Mouse (Mus musculus) small intestine, adult 2 months (tissue): ENCODE measurements around the gene Etnk2.

ENCODE experiments used
- CTCF ChIP-seq: fragments of 200-500 bp; IDR thresholded peaks from 2 replicates; pipeline ENCODE4 v1.5.1; 2012; ENCODE audit warnings: low read depth, mild to moderate bottlenecking, control low read depth, inconsistent platforms, low read length, moderate library complexity, mixed read lengths; ENCODE audit not compliant: insufficient replicate concordance, insufficient read length; ENCODE audit errors: extremely low read depth
- POLR2A ChIP-seq: fragments of 200-500 bp; IDR thresholded peaks from 2 replicates; pipeline ENCODE4 v1.6.1; 2012; ENCODE audit warnings: low read depth, mild to moderate bottlenecking, control low read depth, inconsistent platforms, low read length, moderate library complexity

- TF ChIP-seq CTCF = no peak
- TF ChIP-seq POLR2A = no peak
These were observed 29.4 kb upstream of the Etnk2 start for GRCm38 (mm10) chr1:133333937-133334336.
